Mouse (Mus musculus): ENCODE results near the gene Ccdc33. TPM values are rescaled to one million over a fixed set of nuclear protein-coding genes. Genes with fewer than 3 reads are reported as not detected.

Gene Ccdc33
- total RNA-seq, 2 experiments from 2014 or later: 0.86 to 1.3 TPM

- no peak for DNase-seq (ENCODE audit: extremely low spot score in 1 of 2, low spot score in 2 of 2)
- TF ChIP-seq CTCF (IDR thresholded peaks at IDR 0.05): no peak
- intact Hi-C loops (cut with DNase I): no loop called here
- no peak overlapping the region for H3K4me3 ChIP-seq
- H3K27ac ChIP-seq: no peak overlapping the region
Observed at GRCm38 (mm10) chr9:58012486-58012885, 106.1 kb downstream of the Ccdc33 start.

- Histone ChIP-seq H3K27ac (no peak overlapping the region), H3K4me3 (no peak overlapping the region)
- intact Hi-C loops (cut with DNase I): no loop called here
- DNase-seq (ENCODE audit: extremely low spot score in 1 of 2, low spot score in 2 of 2): no peak
- no peak for TF ChIP-seq CTCF (IDR thresholded peaks at IDR 0.05)
Observed at GRCm38 (mm10) chr9:58011552-58011951, 107.1 kb downstream of the Ccdc33 start.

GRCm38 (mm10) chr9:58011027-58011426, 107.6 kb downstream of the Ccdc33 start:
- H3K4me3 ChIP-seq: no peak overlapping the region
- no peak for DNase-seq (ENCODE audit: extremely low spot score in 1 of 2, low spot score in 2 of 2)
- no peak overlapping the region for H3K27ac ChIP-seq
- intact Hi-C loops (cut with DNase I): no loop called here
- TF ChIP-seq CTCF (IDR thresholded peaks at IDR 0.05): no peak

GRCm38 (mm10) chr9:58009588-58009987, 109.0 kb downstream of the Ccdc33 start:
- DNase-seq (ENCODE audit: extremely low spot score in 1 of 2, low spot score in 2 of 2): no peak
- intact Hi-C loops (cut with DNase I): no loop called here
- Histone ChIP-seq H3K4me3 (no peak overlapping the region), H3K27ac (no peak overlapping the region)
- TF ChIP-seq CTCF (IDR thresholded peaks at IDR 0.05): peak; percentile 17

- no peak for TF ChIP-seq CTCF (IDR thresholded peaks at IDR 0.05)
- intact Hi-C loops (cut with DNase I): no loop called here
- H3K27ac ChIP-seq: no peak overlapping the region
- DNase-seq (ENCODE audit: extremely low spot score in 1 of 2, low spot score in 2 of 2): no peak
- no peak overlapping the region for H3K4me3 ChIP-seq
Observed at GRCm38 (mm10) chr9:58009015-58009362, 109.6 kb downstream of the Ccdc33 start.

- intact Hi-C loops (cut with DNase I): no loop called here
- no peak for TF ChIP-seq CTCF (IDR thresholded peaks at IDR 0.05)
- Histone ChIP-seq H3K4me3 (no peak overlapping the region), H3K27ac (no peak overlapping the region)
- DNase-seq (ENCODE audit: extremely low spot score in 1 of 2, low spot score in 2 of 2): no peak
Observed at GRCm38 (mm10) chr9:58008336-58009014, 110.1 kb downstream of the Ccdc33 start.

GRCm38 (mm10) chr9:58005753-58006461, 112.7 kb downstream of the Ccdc33 start, which contains the start of gene Cyp11a1:
Gene Cyp11a1 (plus strand): TSS chr9:58006411.
- Histone ChIP-seq H3K27ac (no peak within 1 kb of the TSS), H3K4me3 (no peak within 1 kb of the TSS)
- no peak for TF ChIP-seq CTCF (IDR thresholded peaks at IDR 0.05)
- no peak for DNase-seq (ENCODE audit: extremely low spot score in 1 of 2, low spot score in 2 of 2)
- intact Hi-C loops (cut with DNase I): no loop called here

GRCm38 (mm10) chr9:58003272-58003671, 115.4 kb downstream of the Ccdc33 start:
- DNase-seq (ENCODE audit: extremely low spot score in 1 of 2, low spot score in 2 of 2): no peak
- Histone ChIP-seq H3K4me3 (no peak overlapping the region), H3K27ac (no peak overlapping the region)
- intact Hi-C loops (cut with DNase I): no loop called here
- TF ChIP-seq CTCF (IDR thresholded peaks at IDR 0.05): no peak

- H3K27ac ChIP-seq: no peak overlapping the region
- no peak; the same call in 1 of the 2 replicates for TF ChIP-seq CTCF (IDR thresholded peaks at IDR 0.05)
- no peak overlapping the region for H3K4me3 ChIP-seq
- DNase-seq (ENCODE audit: extremely low spot score in 1 of 2, low spot score in 2 of 2): no peak
- intact Hi-C loops (cut with DNase I): loop anchor here (5.0 kb wide), 2 partner anchors 237 to 342 kb away; no protein-coding TSS in a partner anchor
Observed at GRCm38 (mm10) chr9:57999676-58000075, 118.9 kb downstream of the Ccdc33 start.

GRCm38 (mm10) chr9:57998685-57999084, 119.9 kb downstream of the Ccdc33 start:
- DNase-seq (ENCODE audit: extremely low spot score in 1 of 2, low spot score in 2 of 2): no peak
- H3K4me3 ChIP-seq: peak overlapping the region; percentile 50

GRCm38 (mm10) chr9:57998032-57998659, 120.5 kb downstream of the Ccdc33 start:
- intact Hi-C loops (cut with DNase I): loop anchor here (1.0 to 5.0 kb wide), 5 partner anchors 59 to 341 kb away; no protein-coding TSS in a partner anchor
- Histone ChIP-seq H3K4me3 (peak overlapping the region; percentile 50), H3K27ac (peak overlapping the region; percentile 69)
- peak; percentile 53 to 54 for DNase-seq (ENCODE audit: extremely low spot score in 1 of 2, low spot score in 2 of 2)
- peak; percentile 75 for TF ChIP-seq CTCF (IDR thresholded peaks at IDR 0.05)

More at GRCm38 (mm10) chr9:57998685-57999084, 119.9 kb downstream of the Ccdc33 start:
- TF ChIP-seq CTCF (IDR thresholded peaks at IDR 0.05): no peak
- H3K27ac ChIP-seq: peak overlapping the region; percentile 38; the same call in 1 of the 2 replicates
- intact Hi-C loops (cut with DNase I): loop anchor here (1.0 to 5.0 kb wide), 5 partner anchors 59 to 341 kb away; no protein-coding TSS in a partner anchor
